Comparison of ENCODE assay signal across 7 mouse cellular contexts in the genomic region with DNA sequence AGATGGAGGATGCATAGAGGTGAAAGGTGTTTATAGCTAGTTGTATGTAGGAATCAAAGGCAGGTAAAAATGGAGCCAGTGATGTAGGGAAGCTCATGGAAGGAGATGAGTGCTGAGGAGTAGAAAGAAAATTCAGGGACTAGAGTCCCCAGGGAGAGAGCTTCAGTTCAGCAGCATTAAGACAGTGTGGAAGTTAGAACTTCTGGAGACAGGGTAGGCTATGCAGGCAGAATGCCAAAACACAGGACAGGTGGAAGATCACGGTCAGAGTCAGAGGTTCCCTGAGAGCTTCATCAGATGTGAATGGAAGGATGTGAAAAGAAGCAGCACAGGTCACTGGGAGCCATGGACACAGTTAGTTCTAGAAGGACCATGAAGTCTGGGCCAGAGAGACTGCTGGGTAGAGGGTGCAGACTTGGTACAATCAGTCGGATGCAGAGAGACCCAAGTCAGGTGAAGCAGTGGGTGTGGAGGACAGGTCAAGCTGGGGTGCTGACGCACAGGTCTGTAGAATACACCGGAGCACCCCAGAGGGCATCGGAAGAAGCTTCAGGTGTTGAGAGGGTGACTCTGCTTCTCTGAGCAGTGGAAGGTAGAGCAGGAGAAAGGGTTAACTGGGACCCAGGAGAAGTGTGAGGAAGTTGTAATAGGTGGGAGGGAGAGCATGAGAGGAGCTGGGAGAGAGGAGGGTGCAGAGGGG.
DNase-seq lines count a peak whose midpoint lies in the region; ATAC-seq and TF ChIP-seq lines count a peak whose summit lies in the region.

No protein-coding gene starts in this region.

- intact Hi-C loops in heart, adult 2 months (cut with DNase I), result no loop called here

- H3K27ac ChIP-seq in heart, embryonic 10.5 days, result no peak overlapping the region
- H3K27ac ChIP-seq in heart, adult 2 months, result no peak overlapping the region
- H3K27ac ChIP-seq in neural tube, embryonic 13.5 days (replicated peaks), result no peak overlapping the region
- peak overlapping the region; percentile 1; the same call in 1 of the 2 replicates for H3K27ac ChIP-seq in hindbrain, postnatal 0 days
- no peak overlapping the region for H3K27ac ChIP-seq in stomach, embryonic 16.5 days (ENCODE audit: low read length)

- H3K4me3 ChIP-seq in heart, embryonic 10.5 days, result no peak overlapping the region
- no peak overlapping the region for H3K4me3 ChIP-seq in heart, adult 2 months
- no peak overlapping the region for H3K4me3 ChIP-seq in neural tube, embryonic 13.5 days
- H3K4me3 ChIP-seq in hindbrain, postnatal 0 days (ENCODE audit: low read length), result no peak overlapping the region
- H3K4me3 ChIP-seq in stomach, embryonic 16.5 days (replicated peaks; ENCODE audit: low read length), result no peak overlapping the region

- H3K4me2 ChIP-seq in neural tube, embryonic 13.5 days, result no peak overlapping the region
- H3K4me2 ChIP-seq in hindbrain, postnatal 0 days (ENCODE audit: low read depth, low read length), result no peak overlapping the region
- H3K4me2 ChIP-seq in stomach, embryonic 16.5 days (ENCODE audit: low read depth, low read length), result no peak overlapping the region

- no peak for TF ChIP-seq EP300 in heart, adult 2 months (IDR thresholded peaks at IDR 0.05; ENCODE audit: insufficient read depth, low read depth, low read length)

- H3K4me1 ChIP-seq in heart, embryonic 10.5 days, result peaks cover 6% of the 10 kb centered on the region
- H3K4me1 ChIP-seq in heart, adult 2 months (ENCODE audit: control insufficient read depth, insufficient read depth, low read length), result no peaks in the 10 kb centered on the region
- H3K4me1 ChIP-seq in neural tube, embryonic 13.5 days (replicated peaks), result no peaks in the 10 kb centered on the region
- no peaks in the 10 kb centered on the region for H3K4me1 ChIP-seq in hindbrain, postnatal 0 days (ENCODE audit: insufficient read depth, low read length)
- no peaks in the 10 kb centered on the region for H3K4me1 ChIP-seq in stomach, embryonic 16.5 days (ENCODE audit: control insufficient read depth, insufficient read depth, low read length)

- H3K36me3 ChIP-seq in heart, embryonic 10.5 days, result peaks cover 31% of the 10 kb centered on the region
- H3K36me3 ChIP-seq in heart, adult 2 months (ENCODE audit: control insufficient read depth, insufficient read depth, low read length), result peaks cover 2% of the 10 kb centered on the region; the same call in 1 of the 2 replicates
- peaks cover 37% of the 10 kb centered on the region for H3K36me3 ChIP-seq in neural tube, embryonic 13.5 days
- H3K36me3 ChIP-seq in hindbrain, postnatal 0 days (ENCODE audit: insufficient read depth, low read length), result peaks cover 18% of the 10 kb centered on the region
- H3K36me3 ChIP-seq in stomach, embryonic 16.5 days (ENCODE audit: control insufficient read depth, insufficient read depth, low read length), result peaks cover 4% of the 10 kb centered on the region; the same call in 1 of the 2 replicates

- peak; percentile 53 for ATAC-seq in neural tube, embryonic 13.5 days (ENCODE audit: low read depth)
- ATAC-seq in hindbrain, postnatal 0 days, result peak; percentile 52
- peak; percentile 33 for ATAC-seq in stomach, embryonic 16.5 days (ENCODE audit: insufficient read depth, low FRiP score)

- no peaks in the 10 kb centered on the region for H3K9me3 ChIP-seq in heart, embryonic 10.5 days
- H3K9me3 ChIP-seq in neural tube, embryonic 13.5 days, result no peaks in the 10 kb centered on the region
- no peaks in the 10 kb centered on the region for H3K9me3 ChIP-seq in hindbrain, postnatal 0 days (ENCODE audit: low read length)
- H3K9me3 ChIP-seq in stomach, embryonic 16.5 days (replicated peaks; ENCODE audit: control insufficient read depth, low read length), result no peaks in the 10 kb centered on the region

- no peaks in the 10 kb centered on the region for H3K27me3 ChIP-seq in heart, embryonic 10.5 days (ENCODE audit: insufficient read depth, poor library complexity, severe bottlenecking)
- H3K27me3 ChIP-seq in heart, adult 2 months (ENCODE audit: control insufficient read depth, insufficient read depth, low read length), result no peaks in the 10 kb centered on the region
- no peaks in the 10 kb centered on the region for H3K27me3 ChIP-seq in neural tube, embryonic 13.5 days
- no peaks in the 10 kb centered on the region for H3K27me3 ChIP-seq in hindbrain, postnatal 0 days (ENCODE audit: insufficient read depth, low read length)
- H3K27me3 ChIP-seq in stomach, embryonic 16.5 days (ENCODE audit: control insufficient read depth, insufficient read depth, low read length), result no peaks in the 10 kb centered on the region

- no peak for TF ChIP-seq CTCF in heart, adult 2 months (IDR thresholded peaks at IDR 0.05)
- TF ChIP-seq CTCF in hindbrain, postnatal 0 days (IDR thresholded peaks at IDR 0.05; ENCODE audit: low read depth), result no peak

- WGBS in heart, embryonic 10.5 days, result 88% methylated on average over 5 of the region's 5 CpGs
- 88% methylated on average over 5 of the region's 5 CpGs for WGBS in heart, adult 2 months
- 94% methylated on average over 5 of the region's 5 CpGs for WGBS in neural tube, embryonic 13.5 days
- 96% methylated on average over 5 of the region's 5 CpGs for WGBS in hindbrain, postnatal 0 days
- WGBS in stomach, embryonic 16.5 days, result 93% methylated on average over 5 of the region's 5 CpGs

- DNase-seq in heart, embryonic 10.5 days (ENCODE audit: low spot score), result peak; percentile 75
- DNase-seq in heart, adult 2 months, result no peak
- no peak for DNase-seq in neural tube, embryonic 10.5 days (ENCODE audit: extremely low spot score, low spot score)
- DNase-seq in hindbrain, postnatal 0 days (ENCODE audit: low spot score), result no peak
- DNase-seq in liver, result no peak

- no peak overlapping the region for H3K9ac ChIP-seq in heart, adult 2 months (ENCODE audit: low read depth, low read length)
- no peak overlapping the region for H3K9ac ChIP-seq in neural tube, embryonic 13.5 days
- no peak overlapping the region for H3K9ac ChIP-seq in hindbrain, postnatal 0 days (replicated peaks; ENCODE audit: low read length)
- H3K9ac ChIP-seq in stomach, embryonic 16.5 days (ENCODE audit: low read length), result no peak overlapping the region

- TF ChIP-seq POLR2A in heart, adult 2 months (IDR thresholded peaks at IDR 0.05; ENCODE audit: insufficient read depth, low read depth, low read length), result no peak

- H3K79me2 ChIP-seq in heart, adult 2 months (replicated peaks; ENCODE audit: control insufficient read depth, insufficient read depth, low read length), result no peaks in the 10 kb centered on the region
